Mouse (Mus musculus) hindbrain, postnatal 0 days (tissue): Measurements from ENCODE around the gene Olfr952. TPM values are rescaled to one million over a fixed set of nuclear protein-coding genes. Genes with fewer than 3 reads are reported as not detected.

Experiments
- ATAC-seq: fragments of 200-750 bp; cut with Nextera tagmentation; 2 replicates; pipeline ENCODE4 v1.8.0; 2017; ENCODE audit warnings: mild to moderate bottlenecking, moderate TSS enrichment, moderate library complexity
- DNase-seq: peaks from one replicate; pipeline ENCODE4 v3.0.0-alpha.2; 2015; ENCODE audit warnings: low spot score
- H3K27ac ChIP-seq: fragments of 300-500 bp; sonication (generic); 2 replicates; pipeline ENCODE4 v1.5.1; 2014; ENCODE audit warnings: mild to moderate bottlenecking
- H3K27me3 ChIP-seq: fragments of 300-500 bp; sonication (generic); 2 replicates; pipeline ENCODE4 v1.6.1; 2014; ENCODE audit warnings: low read length, mixed read lengths; ENCODE audit not compliant: insufficient read depth
- H3K36me3 ChIP-seq: fragments of 300-500 bp; sonication (generic); 2 replicates; pipeline ENCODE4 v1.6.1; 2014; ENCODE audit warnings: low read length, mixed read lengths; ENCODE audit not compliant: insufficient read depth
- H3K4me1 ChIP-seq: fragments of 300-500 bp; sonication (generic); 2 replicates; pipeline ENCODE4 v1.6.1; 2014; ENCODE audit warnings: antibody characterized with exemption, low read length, mixed read lengths; ENCODE audit not compliant: insufficient read depth
- H3K4me2 ChIP-seq: fragments of 300-500 bp; sonication (generic); 2 replicates; pipeline ENCODE4 v1.6.1; 2014; ENCODE audit warnings: low read depth, mild to moderate bottlenecking, low read length, moderate library complexity, mixed read lengths
- H3K4me3 ChIP-seq: fragments of 300-500 bp; sonication (generic); 2 replicates; pipeline ENCODE4 v1.5.1; 2014; ENCODE audit warnings: low read length
- H3K9ac ChIP-seq: fragments of 300-500 bp; sonication (generic); replicated peaks from 2 replicates; pipeline ENCODE4 v1.6.1; 2014; ENCODE audit warnings: mild to moderate bottlenecking, low read length, moderate library complexity, mixed read lengths
- H3K9me3 ChIP-seq: fragments of 300-500 bp; sonication (generic); 2 replicates; pipeline ENCODE4 v1.6.1; 2016; ENCODE audit warnings: low read length, mixed read lengths
- CTCF ChIP-seq: IDR thresholded peaks from 2 replicates; pipeline ENCODE4 v1.5.1; 2016; ENCODE audit warnings: antibody characterized with exemption, control low read depth, low read depth
- WGBS: fragments of 180-500 bp; shearing (Covaris S2); extraction: QIAGEN DNeasy Blood & Tissue Kit; methylation state at CpG from one replicate; pipeline ENCODE4 v1.1.7; 2014; 5-methylcytosine and 5-hydroxymethylcytosine counted together
- polyA plus RNA-seq: library from polyadenylated mRNA; unstranded; fragments of >200 nt; fragmentation: Nextera tagmentation; extraction: Ambion mirVana; gene quantifications from 2 replicates; pipeline ENCODE4 v1.2.1, GENCODE M21; 2015
- total RNA-seq: library from RNA; depleted of rRNA; stranded (reverse); fragments of >200 nt; gene quantifications from 2 replicates; pipeline ENCODE4 v1.2.3, GENCODE M21; 2014; rRNA removed

Gene Olfr952
- not detected in 2 replicates for total RNA-seq
- not detected in 2 replicates for polyA plus RNA-seq

DNA sequence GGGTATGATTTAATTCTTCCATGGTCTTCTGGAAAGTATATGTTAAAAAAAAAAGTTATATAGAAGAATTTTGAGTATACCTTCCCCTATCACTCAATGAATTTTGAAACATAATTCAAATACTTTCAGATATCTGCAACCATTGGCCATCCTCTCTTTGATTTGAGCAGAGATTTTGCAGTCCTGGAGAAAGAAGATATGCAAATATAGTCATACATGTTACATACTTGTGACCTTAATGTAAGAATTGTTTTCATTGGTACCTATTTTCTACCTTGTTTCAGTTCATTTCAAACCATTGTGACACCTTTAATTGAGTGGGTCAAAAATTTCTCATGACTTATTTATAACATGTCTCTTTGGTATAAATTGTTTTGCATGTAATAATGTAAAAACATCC lies at the start of gene Olfr952:
Gene Olfr952, minus strand, starts transcription at position 101 of the 400 bp plus-strand sequence.
- no peaks in the 10 kb centered on the region for H3K4me1 ChIP-seq
- H3K4me3 ChIP-seq = no peak within 1 kb of the TSS
- no peak within 1 kb of the TSS for H3K4me2 ChIP-seq
- no peaks in the 10 kb centered on the region for H3K27me3 ChIP-seq
- DNase-seq = no peak
- H3K27ac ChIP-seq = no peak within 1 kb of the TSS
- no peak within 1 kb of the TSS for H3K9ac ChIP-seq
- no peaks in the 10 kb centered on the region for H3K9me3 ChIP-seq
- no peaks in the 10 kb centered on the region for H3K36me3 ChIP-seq
- TF ChIP-seq CTCF = no peak
- no peak for ATAC-seq

DNA sequence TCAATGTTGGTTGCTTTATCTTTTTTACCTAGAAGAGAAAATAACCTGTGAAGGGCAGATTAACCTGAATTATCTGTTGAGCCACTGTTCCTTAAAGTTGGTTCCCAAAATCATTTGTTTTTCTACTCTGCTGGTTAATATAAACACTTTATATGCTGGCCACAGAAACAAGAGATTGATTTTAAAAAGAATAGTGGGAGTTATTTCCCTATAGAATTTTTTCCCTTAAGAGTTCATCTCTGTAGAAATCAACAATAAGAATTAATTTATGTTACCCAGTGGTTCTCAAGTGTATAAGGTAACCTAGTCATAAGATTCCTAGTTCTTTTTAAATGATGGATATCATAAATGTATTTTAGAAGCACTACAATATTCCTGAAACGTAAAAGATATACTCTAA lies 44.9 kb upstream of the Olfr952 start, which contains the start of gene Olfr955:
Gene Olfr955, minus strand, starts transcription at position 101 of the 400 bp plus-strand sequence.
- WGBS = 56% methylated on average over 1 of the region's 1 CpGs
- no peak within 1 kb of the TSS for H3K4me3 ChIP-seq
- H3K27me3 ChIP-seq = no peaks in the 10 kb centered on the region
- H3K9me3 ChIP-seq = no peaks in the 10 kb centered on the region
- H3K9ac ChIP-seq = no peak within 1 kb of the TSS
- H3K36me3 ChIP-seq = no peaks in the 10 kb centered on the region
- DNase-seq (no peak), ATAC-seq (no peak)
- H3K4me1 ChIP-seq = no peaks in the 10 kb centered on the region
- H3K27ac ChIP-seq = no peak within 1 kb of the TSS
- TF ChIP-seq CTCF = no peak
- H3K4me2 ChIP-seq = no peak within 1 kb of the TSS

DNA sequence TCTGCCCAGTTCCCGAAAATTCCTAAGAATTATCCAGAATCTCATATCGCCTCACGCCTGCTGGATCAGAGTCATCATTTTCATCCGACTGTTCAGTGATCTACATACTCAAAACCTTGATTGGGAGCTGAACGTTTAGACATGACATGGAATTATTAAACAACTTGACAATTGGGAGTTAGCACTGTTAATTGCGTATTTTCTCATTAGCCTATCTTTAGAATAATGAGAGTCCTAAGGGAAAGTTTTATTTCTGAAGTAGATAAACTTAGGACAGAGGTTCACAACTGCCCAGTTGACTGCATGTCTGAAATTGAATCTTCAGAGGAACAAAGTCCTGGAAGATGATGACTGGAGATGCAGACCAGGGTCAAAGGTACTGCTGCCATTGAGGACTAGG lies 29.5 kb upstream of the Olfr952 start, which contains the start of gene Olfr954:
Gene Olfr954, plus strand, starts transcription at position 301 of the 400 bp plus-strand sequence.
- no peaks in the 10 kb centered on the region for H3K27me3 ChIP-seq
- no peak for DNase-seq
- H3K4me1 ChIP-seq = no peaks in the 10 kb centered on the region
- ATAC-seq = no peak
- H3K4me3 ChIP-seq = no peak within 1 kb of the TSS
- no peak within 1 kb of the TSS for H3K9ac ChIP-seq
- H3K9me3 ChIP-seq = no peaks in the 10 kb centered on the region
- no peaks in the 10 kb centered on the region for H3K36me3 ChIP-seq
- no peak within 1 kb of the TSS for H3K4me2 ChIP-seq
- TF ChIP-seq CTCF = no peak
- H3K27ac ChIP-seq = no peak within 1 kb of the TSS
- 86% methylated on average over 6 of the region's 6 CpGs for WGBS

DNA sequence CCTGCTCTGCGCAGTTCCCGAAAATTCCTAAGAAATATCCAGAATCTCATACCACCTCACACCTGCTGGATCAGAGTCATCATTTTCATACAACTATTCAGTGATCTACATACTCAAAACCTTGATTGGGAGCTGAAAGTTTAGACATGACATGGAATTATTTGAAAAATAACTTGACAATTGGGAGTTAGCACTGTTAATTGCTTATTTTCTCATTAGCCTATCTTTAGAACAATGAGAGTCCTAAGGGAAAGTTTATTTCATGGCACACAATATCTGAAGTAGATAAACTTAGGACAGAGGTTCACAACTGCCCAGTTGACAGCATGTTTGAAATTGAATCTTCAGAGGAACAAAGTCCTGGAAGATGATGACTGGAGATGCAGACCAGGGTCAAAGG lies 39.8 kb downstream of the Olfr952 start, which contains the start of gene Olfr951:
Gene Olfr951, plus strand, starts transcription at position 301 of the 400 bp plus-strand sequence.
- H3K4me3 ChIP-seq = no peak within 1 kb of the TSS
- no peak within 1 kb of the TSS for H3K27ac ChIP-seq
- no peak within 1 kb of the TSS for H3K9ac ChIP-seq
- ATAC-seq (no peak), DNase-seq (no peak)
- H3K36me3 ChIP-seq = no peaks in the 10 kb centered on the region
- H3K27me3 ChIP-seq = no peaks in the 10 kb centered on the region
- no peaks in the 10 kb centered on the region for H3K4me1 ChIP-seq
- no peaks in the 10 kb centered on the region for H3K9me3 ChIP-seq
- TF ChIP-seq CTCF = no peak
- WGBS = 96% methylated on average over 2 of the region's 2 CpGs
- H3K4me2 ChIP-seq = no peak within 1 kb of the TSS

Other genes with a start within 250 kb of the Olfr952 start
- gene Olfr944, start 225.2 kb downstream of the Olfr952 start, total RNA-seq = not detected in 2 replicates
- not detected in 2 replicates for gene Olfr944, start 225.2 kb downstream of the Olfr952 start, polyA plus RNA-seq
- not detected in 2 replicates for gene Olfr1537, start 177.2 kb downstream of the Olfr952 start, total RNA-seq
- not detected in 2 replicates for gene Olfr1537, start 177.2 kb downstream of the Olfr952 start, polyA plus RNA-seq
- not detected in 2 replicates for gene Olfr945, start 150.3 kb downstream of the Olfr952 start, total RNA-seq
- gene Olfr945, start 150.3 kb downstream of the Olfr952 start, polyA plus RNA-seq = not detected in 2 replicates
- gene Olfr948, start 101.1 kb downstream of the Olfr952 start, total RNA-seq = not detected in 2 replicates
- not detected in 2 replicates for gene Olfr948, start 101.1 kb downstream of the Olfr952 start, polyA plus RNA-seq
- gene Olfr951, start 39.7 kb downstream of the Olfr952 start, total RNA-seq = not detected in 2 replicates
- not detected in 2 replicates for gene Olfr951, start 39.7 kb downstream of the Olfr952 start, polyA plus RNA-seq
- not detected in 2 replicates for gene Olfr954, start 29.6 kb upstream of the Olfr952 start, total RNA-seq
- not detected in 2 replicates for gene Olfr954, start 29.6 kb upstream of the Olfr952 start, polyA plus RNA-seq
- not detected in 2 replicates for gene Olfr955, start 44.8 kb upstream of the Olfr952 start, total RNA-seq
- not detected in 2 replicates for gene Olfr955, start 44.8 kb upstream of the Olfr952 start, polyA plus RNA-seq
- gene Olfr44, start 66.8 kb upstream of the Olfr952 start, total RNA-seq = not detected in 2 replicates
- not detected in 2 replicates for gene Olfr44, start 66.8 kb upstream of the Olfr952 start, polyA plus RNA-seq
- not detected in 2 replicates for gene Olfr957, start 88.7 kb upstream of the Olfr952 start, total RNA-seq
- gene Olfr957, start 88.7 kb upstream of the Olfr952 start, polyA plus RNA-seq = not detected in 2 replicates
- not detected in 2 replicates for gene Olfr958, start 126.9 kb upstream of the Olfr952 start, total RNA-seq
- not detected in 2 replicates for gene Olfr958, start 126.9 kb upstream of the Olfr952 start, polyA plus RNA-seq
- gene Olfr959, start 148.4 kb upstream of the Olfr952 start, total RNA-seq = 3.6 TPM in 1 of 2 replicates, not detected in the other
- not detected in 2 replicates for gene Olfr959, start 148.4 kb upstream of the Olfr952 start, polyA plus RNA-seq
- gene AW551984, start 177.3 kb upstream of the Olfr952 start, total RNA-seq = 234 and 241 TPM in 2 replicates
- 170 and 185 TPM in 2 replicates for gene AW551984, start 177.3 kb upstream of the Olfr952 start, polyA plus RNA-seq
- not detected in 2 replicates for gene Olfr148, start 183.5 kb upstream of the Olfr952 start, total RNA-seq
- gene Olfr148, start 183.5 kb upstream of the Olfr952 start, polyA plus RNA-seq = not detected in 2 replicates
- not detected in 2 replicates for gene Olfr960, start 194.2 kb upstream of the Olfr952 start, total RNA-seq
- not detected in 2 replicates for gene Olfr960, start 194.2 kb upstream of the Olfr952 start, polyA plus RNA-seq
- gene Olfr961, start 217.9 kb upstream of the Olfr952 start, total RNA-seq = not detected in 2 replicates
- not detected in 2 replicates for gene Olfr961, start 217.9 kb upstream of the Olfr952 start, polyA plus RNA-seq
- gene Olfr963, start 240.1 kb upstream of the Olfr952 start, total RNA-seq = not detected in 2 replicates
- gene Olfr963, start 240.1 kb upstream of the Olfr952 start, polyA plus RNA-seq = not detected in 2 replicates